Mouse (Mus musculus): ENCODE results near the gene Kcnip1. TPM values are rescaled to one million over a fixed set of nuclear protein-coding genes. Genes with fewer than 3 reads are reported as not detected.
A peak's percentile ranks its signal among the peaks of the same experiment; 100 is the strongest.

Gene Kcnip1
- polyA plus RNA-seq, 1 experiment from 2014 or later: 0.54 TPM

DNA sequence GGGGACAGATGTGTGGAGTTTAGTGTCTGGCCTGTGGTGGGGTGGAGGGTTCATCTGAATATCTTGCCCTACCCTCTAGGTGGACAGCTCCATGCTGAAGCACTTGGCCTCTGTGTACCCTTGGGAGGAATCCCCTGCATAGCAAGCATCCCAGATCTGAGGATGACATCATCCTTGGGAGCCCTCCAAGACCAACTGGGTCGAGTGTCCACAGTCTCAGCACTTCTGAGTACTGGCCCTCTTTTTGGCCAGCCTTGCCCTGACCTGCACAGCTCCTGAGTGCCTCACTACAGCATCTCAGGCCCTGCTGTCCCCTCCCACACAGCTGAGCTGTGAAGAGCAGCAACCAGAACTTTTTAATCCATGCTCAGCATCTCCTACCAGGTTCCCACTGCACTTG, 193.0 kb downstream of the Kcnip1 start:
- Histone ChIP-seq H3K4me2 (no peak overlapping the region), H3K36me3 (no peaks in the 10 kb centered on the region), H3K9me3 (replicated peaks) (no peaks in the 10 kb centered on the region), H3K4me3 (no peak overlapping the region), H3K27me3 (replicated peaks) (no peaks in the 10 kb centered on the region; the same call in 1 of the 2 replicates), H3K9ac (no peak overlapping the region), H3K4me1 (replicated peaks) (no peaks in the 10 kb centered on the region), H3K27ac (ENCODE audit: poor library complexity, severe bottlenecking) (no peak overlapping the region)
- peak; percentile 45; the same call in 1 of the 2 replicates for ATAC-seq (ENCODE audit: insufficient number of reproducible peaks, low FRiP score)
- WGBS: 22% methylated on average over 1 of the region's 1 CpGs

DNA sequence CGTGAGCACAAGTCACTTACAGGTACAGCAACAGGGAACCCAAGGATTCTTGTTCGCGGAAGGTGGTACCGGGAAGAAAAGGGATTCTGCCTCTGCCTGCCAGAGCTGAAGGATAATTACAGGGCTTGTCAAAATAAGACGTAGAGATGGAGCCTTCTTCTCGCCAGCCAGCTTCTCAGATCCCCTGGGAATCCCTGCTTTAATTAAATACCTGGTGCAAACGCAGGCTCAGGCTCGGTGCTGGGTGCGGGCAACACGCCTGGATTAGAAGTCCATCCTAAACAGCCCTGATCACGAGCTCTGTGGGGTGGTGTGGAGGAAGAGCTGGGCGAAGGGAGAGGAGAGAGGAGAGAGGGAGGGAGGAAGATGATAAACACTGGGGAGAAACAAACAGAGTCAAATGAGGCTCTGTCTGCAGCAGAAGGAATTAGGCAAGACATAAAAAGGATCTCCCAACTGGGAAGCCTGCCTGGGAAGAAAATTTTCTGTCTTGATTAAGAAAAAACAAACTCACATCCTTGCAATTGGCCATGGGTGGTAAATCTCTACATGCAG, 194.8 kb downstream of the Kcnip1 start:
- no peak overlapping the region for H3K4me3 ChIP-seq
- no peak overlapping the region for H3K4me2 ChIP-seq
- H3K9me3 ChIP-seq (replicated peaks): no peaks in the 10 kb centered on the region
- no peak for ATAC-seq (ENCODE audit: insufficient number of reproducible peaks, low FRiP score)
- no peak overlapping the region for H3K9ac ChIP-seq
- no peaks in the 10 kb centered on the region; the same call in 1 of the 2 replicates for H3K27me3 ChIP-seq (replicated peaks)
- H3K27ac ChIP-seq (ENCODE audit: poor library complexity, severe bottlenecking): no peak overlapping the region
- 57% methylated on average over 12 of the region's 12 CpGs for WGBS
- H3K36me3 ChIP-seq: no peaks in the 10 kb centered on the region
- no peaks in the 10 kb centered on the region for H3K4me1 ChIP-seq (replicated peaks)

DNA sequence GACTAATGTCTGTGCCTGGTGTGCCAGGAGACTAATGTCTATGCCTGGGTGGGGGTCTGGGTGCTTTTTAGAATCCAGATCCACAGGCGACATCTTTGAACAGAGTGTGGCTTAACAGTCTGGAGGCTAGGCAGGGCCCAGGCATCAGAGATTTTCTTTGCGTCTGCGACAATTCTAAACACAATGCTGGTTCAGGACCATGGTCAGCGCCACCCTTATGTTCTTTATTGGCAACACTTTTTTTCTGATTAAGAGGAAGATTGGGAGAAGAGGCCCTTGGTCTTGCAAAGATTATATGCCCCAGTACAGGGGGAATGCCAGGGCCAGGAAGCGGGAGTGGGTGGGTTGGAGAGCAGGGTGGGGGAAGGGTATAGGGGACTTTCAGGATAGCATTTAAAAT, 205.6 kb downstream of the Kcnip1 start:
- no peak overlapping the region for H3K4me2 ChIP-seq
- WGBS: 21% methylated on average over 5 of the region's 5 CpGs
- no peaks in the 10 kb centered on the region for H3K36me3 ChIP-seq
- no peaks in the 10 kb centered on the region for H3K4me1 ChIP-seq (replicated peaks)
- H3K9ac ChIP-seq: no peak overlapping the region
- no peak for ATAC-seq (ENCODE audit: insufficient number of reproducible peaks, low FRiP score)
- peaks cover 16% of the 10 kb centered on the region; the same call in 1 of the 2 replicates for H3K27me3 ChIP-seq (replicated peaks)
- H3K4me3 ChIP-seq: no peak overlapping the region
- H3K27ac ChIP-seq (ENCODE audit: poor library complexity, severe bottlenecking): no peak overlapping the region
- H3K9me3 ChIP-seq (replicated peaks): no peaks in the 10 kb centered on the region

DNA sequence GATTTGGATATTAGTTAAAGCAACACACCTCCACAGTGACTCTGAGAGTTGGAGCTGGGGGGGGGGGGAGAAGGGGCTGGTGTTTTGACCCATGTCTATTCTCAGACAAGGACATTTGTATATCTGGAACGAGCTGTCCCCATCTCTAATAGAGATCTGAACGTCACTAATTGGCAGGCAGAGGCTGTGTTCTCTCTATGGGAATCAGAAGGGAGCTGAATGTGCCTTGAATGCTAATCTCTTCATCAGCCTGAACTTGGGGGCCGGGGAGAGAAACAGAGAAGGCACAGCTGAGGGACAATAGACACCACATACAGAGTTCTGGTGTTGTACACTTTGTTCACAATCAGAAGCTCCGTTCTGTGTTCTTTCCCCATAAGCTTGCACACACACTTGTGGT, 206.4 kb downstream of the Kcnip1 start:
- ATAC-seq (ENCODE audit: insufficient number of reproducible peaks, low FRiP score): no peak
- Histone ChIP-seq H3K4me3 (no peak overlapping the region), H3K36me3 (no peaks in the 10 kb centered on the region), H3K4me2 (no peak overlapping the region), H3K9ac (no peak overlapping the region), H3K27ac (ENCODE audit: poor library complexity, severe bottlenecking) (no peak overlapping the region), H3K4me1 (replicated peaks) (no peaks in the 10 kb centered on the region), H3K9me3 (replicated peaks) (no peaks in the 10 kb centered on the region), H3K27me3 (replicated peaks) (peaks cover 23% of the 10 kb centered on the region)
- 79% methylated on average over 4 of the region's 4 CpGs for WGBS

DNA sequence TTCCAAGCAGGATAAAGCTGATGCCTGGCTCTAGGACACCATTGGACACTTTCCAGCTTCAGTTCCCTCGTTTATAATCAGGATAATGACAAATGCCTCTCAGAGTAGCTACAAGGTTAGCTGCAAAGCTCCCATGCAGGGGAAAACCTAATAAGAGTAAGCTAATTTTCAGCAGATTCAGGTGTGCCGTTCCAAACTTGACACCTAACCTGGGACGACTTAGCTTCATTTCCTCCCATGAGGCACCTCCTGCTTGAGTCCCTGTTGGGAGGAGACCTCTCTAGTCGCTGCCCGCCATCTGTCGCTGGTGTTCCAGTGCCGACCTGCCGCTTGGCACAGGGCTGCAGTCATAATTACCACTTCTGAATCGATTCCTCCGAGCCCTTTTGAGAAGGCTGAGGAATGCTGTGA, 211.4 kb downstream of the Kcnip1 start:
- H3K36me3 ChIP-seq: no peaks in the 10 kb centered on the region
- no peaks in the 10 kb centered on the region for H3K4me1 ChIP-seq (replicated peaks)
- H3K9ac ChIP-seq: no peak overlapping the region
- no peak overlapping the region for H3K4me3 ChIP-seq
- no peak for ATAC-seq (ENCODE audit: insufficient number of reproducible peaks, low FRiP score)
- H3K9me3 ChIP-seq (replicated peaks): no peaks in the 10 kb centered on the region
- no peak overlapping the region for H3K27ac ChIP-seq (ENCODE audit: poor library complexity, severe bottlenecking)
- 33% methylated on average over 10 of the region's 10 CpGs for WGBS
- H3K27me3 ChIP-seq (replicated peaks): peaks cover 43% of the 10 kb centered on the region
- no peak overlapping the region for H3K4me2 ChIP-seq

DNA sequence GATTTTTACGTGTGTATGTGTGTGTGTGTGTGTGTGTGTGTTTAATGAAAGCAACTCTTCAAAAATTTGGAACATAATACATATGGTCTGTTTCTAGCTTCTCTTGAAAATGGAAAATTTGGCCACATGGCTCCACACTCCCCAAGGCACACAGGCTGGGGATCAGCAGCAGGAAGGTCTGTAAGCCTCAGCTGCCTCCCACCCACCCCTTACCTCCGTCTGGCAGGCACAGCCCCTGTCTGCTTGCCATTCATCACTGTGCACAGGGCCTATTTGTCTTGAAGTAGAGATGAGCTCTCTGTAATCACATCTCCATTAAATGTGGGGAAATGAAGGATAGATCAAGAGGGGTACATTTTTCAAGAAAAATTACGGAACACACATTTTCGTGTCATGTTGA, 212.7 kb downstream of the Kcnip1 start:
- Histone ChIP-seq H3K36me3 (no peaks in the 10 kb centered on the region), H3K9ac (no peak overlapping the region), H3K9me3 (replicated peaks) (no peaks in the 10 kb centered on the region), H3K27ac (ENCODE audit: poor library complexity, severe bottlenecking) (no peak overlapping the region), H3K4me3 (no peak overlapping the region), H3K4me2 (no peak overlapping the region), H3K4me1 (replicated peaks) (no peaks in the 10 kb centered on the region), H3K27me3 (replicated peaks) (peaks cover 43% of the 10 kb centered on the region)
- WGBS: 62% methylated on average over 4 of the region's 4 CpGs
- no peak for ATAC-seq (ENCODE audit: insufficient number of reproducible peaks, low FRiP score)

DNA sequence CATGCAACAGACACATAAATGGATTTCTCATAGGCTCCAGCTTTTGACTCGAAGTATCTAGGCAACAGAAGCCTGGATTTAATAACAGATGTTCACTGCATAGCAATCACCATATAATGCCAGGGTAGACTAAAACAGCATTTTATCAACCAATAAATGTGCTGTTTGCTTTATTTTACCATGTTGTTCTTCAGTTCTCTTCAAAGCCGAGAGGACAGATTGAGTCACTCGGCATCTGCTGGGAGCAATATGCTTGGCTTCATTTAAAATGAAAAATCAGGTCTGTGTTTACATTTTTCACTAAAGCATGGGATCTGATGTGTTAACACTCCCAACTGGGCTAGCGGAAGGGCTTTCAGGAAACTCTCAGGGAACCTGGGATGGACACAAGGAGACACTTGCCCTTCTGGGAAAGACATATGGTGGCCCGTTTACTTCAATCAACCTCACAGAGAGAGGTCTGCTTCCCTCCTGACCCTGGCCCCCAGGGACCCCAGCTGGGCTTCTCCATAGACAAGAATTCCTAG, 220.3 kb downstream of the Kcnip1 start:
- no peak overlapping the region for H3K9ac ChIP-seq
- H3K9me3 ChIP-seq (replicated peaks): no peaks in the 10 kb centered on the region
- H3K4me3 ChIP-seq: no peak overlapping the region
- H3K4me1 ChIP-seq (replicated peaks): peaks cover 13% of the 10 kb centered on the region
- no peaks in the 10 kb centered on the region for H3K36me3 ChIP-seq
- no peak overlapping the region for H3K27ac ChIP-seq (ENCODE audit: poor library complexity, severe bottlenecking)
- 0 out of 2 replicates have a peak, but pooled peaks cover 4% of the 10 kb centered on the region for H3K27me3 ChIP-seq (replicated peaks)
- no peak for ATAC-seq (ENCODE audit: insufficient number of reproducible peaks, low FRiP score)
- WGBS: 58% methylated on average over 5 of the region's 5 CpGs
- no peak overlapping the region for H3K4me2 ChIP-seq

DNA sequence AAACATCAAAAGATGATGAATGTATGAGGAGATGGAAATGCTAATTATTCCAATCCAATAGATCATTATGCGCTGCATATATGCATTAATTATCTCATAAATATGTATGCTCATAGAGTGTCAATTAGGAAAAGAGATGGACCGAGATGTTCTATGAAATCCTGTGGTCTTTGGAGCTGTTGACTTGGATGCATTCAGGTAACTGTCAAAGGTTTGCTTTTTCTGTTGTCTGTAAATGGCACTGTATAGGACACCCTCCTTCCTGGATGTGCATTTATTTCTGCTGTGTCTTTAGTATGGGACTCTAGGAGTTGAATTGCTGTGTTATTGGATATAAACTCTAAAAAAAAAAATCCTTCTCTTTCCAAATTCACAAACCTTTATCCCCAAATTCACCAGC, 220.9 kb downstream of the Kcnip1 start:
- H3K9me3 ChIP-seq (replicated peaks): no peaks in the 10 kb centered on the region
- no peak overlapping the region for H3K9ac ChIP-seq
- ATAC-seq (ENCODE audit: insufficient number of reproducible peaks, low FRiP score): no peak
- H3K4me2 ChIP-seq: no peak overlapping the region
- no peaks in the 10 kb centered on the region for H3K36me3 ChIP-seq
- H3K27me3 ChIP-seq (replicated peaks): 0 out of 2 replicates have a peak, but pooled peaks cover 4% of the 10 kb centered on the region
- no peak overlapping the region for H3K4me3 ChIP-seq
- 86% methylated on average over 2 of the region's 2 CpGs for WGBS
- H3K4me1 ChIP-seq (replicated peaks): peaks cover 19% of the 10 kb centered on the region
- no peak overlapping the region for H3K27ac ChIP-seq (ENCODE audit: poor library complexity, severe bottlenecking)

DNA sequence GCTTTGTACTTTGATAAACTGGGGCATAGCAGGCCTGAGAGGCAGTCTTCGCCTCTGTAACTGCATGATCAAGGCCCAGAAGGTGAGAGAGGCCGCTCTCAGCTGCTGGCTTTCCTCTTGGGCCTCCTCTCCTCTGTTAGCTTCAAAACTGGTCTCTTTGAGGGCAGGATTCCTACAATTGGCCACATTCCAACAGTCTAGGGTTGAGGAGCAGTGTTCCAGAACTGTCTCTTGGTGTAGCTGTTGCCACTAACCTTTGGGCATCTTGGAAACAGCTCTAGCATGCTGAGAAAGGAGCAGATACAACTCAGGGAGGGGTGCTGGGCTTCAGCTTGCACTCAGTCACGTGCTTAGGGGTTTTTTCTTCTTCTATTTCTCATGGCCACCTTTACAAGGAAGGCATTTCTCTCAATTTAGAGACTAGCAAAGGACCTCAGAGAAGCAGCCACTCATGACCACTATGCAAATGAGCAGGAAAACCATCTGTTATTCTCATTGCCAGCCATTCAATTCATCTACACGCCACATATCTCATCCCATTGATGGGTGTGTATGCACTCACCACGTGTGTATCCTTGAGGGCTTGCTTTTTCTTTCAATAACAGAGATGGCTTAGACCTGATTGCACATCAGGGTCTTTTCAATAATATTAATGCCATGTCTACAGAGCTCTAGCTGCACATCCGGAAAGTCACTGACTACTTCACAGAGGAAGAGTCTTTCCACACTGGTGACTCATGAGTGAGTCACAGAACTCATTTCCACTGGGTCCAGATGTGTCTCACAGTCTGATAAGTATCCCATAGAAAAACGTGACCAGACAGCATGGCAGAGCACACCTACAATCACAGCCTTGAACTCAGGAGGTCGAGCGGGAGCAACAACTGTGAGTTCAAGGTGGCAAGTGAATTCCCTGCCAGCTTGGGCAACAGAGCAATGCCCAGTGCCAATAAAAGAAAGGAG, 225.7 kb downstream of the Kcnip1 start:
- 67% methylated on average over 9 of the region's 9 CpGs for WGBS
- ATAC-seq (ENCODE audit: insufficient number of reproducible peaks, low FRiP score): no peak
- H3K27me3 ChIP-seq (replicated peaks): 0 out of 2 replicates have a peak, but pooled peaks cover 11% of the 10 kb centered on the region

DNA sequence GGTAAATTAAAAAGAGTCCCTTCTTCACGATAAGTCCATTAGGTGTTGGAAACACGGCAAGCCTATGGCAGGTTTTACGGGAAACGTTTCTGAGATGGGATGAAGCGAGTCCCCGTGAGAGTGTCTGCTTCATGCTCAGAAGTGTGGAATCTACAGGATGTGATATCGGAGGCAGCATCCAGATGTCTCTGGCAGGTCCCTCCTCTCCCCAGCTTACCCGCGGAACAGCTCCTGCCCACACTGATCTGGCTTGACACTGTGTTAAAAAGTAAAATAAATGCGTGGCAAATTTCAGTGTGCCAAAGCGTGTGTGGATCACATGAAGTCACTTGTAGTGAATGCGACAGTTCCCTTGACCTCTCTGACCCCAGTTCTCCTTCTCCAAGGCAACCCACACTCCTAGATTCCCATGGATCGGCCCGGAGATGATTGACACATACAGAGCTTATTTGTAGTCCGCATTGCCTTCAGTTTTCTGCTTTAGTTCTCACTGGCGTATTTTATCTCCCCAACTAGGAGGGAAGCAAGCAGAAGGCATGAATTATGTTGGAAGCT, 231.7 kb downstream of the Kcnip1 start:
- H3K27ac ChIP-seq (ENCODE audit: poor library complexity, severe bottlenecking): no peak overlapping the region
- H3K4me2 ChIP-seq: no peak overlapping the region
- no peak overlapping the region for H3K9ac ChIP-seq
- H3K36me3 ChIP-seq: no peaks in the 10 kb centered on the region
- H3K9me3 ChIP-seq (replicated peaks): no peaks in the 10 kb centered on the region
- 0 out of 2 replicates have a peak, but pooled peaks cover 12% of the 10 kb centered on the region for H3K27me3 ChIP-seq (replicated peaks)
- 70% methylated on average over 16 of the region's 16 CpGs for whole genome bisulfite sequencing
- H3K4me3 ChIP-seq: no peak overlapping the region
- no peaks in the 10 kb centered on the region for H3K4me1 ChIP-seq (replicated peaks)
- ATAC-seq (ENCODE audit: insufficient number of reproducible peaks, low FRiP score): no peak

More for the DNA sequence above, 225.7 kb downstream of the Kcnip1 start:
- Histone ChIP-seq H3K4me1 (replicated peaks) (peaks cover 22% of the 10 kb centered on the region), H3K27ac (ENCODE audit: poor library complexity, severe bottlenecking) (no peak overlapping the region), H3K9me3 (replicated peaks) (no peaks in the 10 kb centered on the region), H3K9ac (no peak overlapping the region), H3K4me2 (no peak overlapping the region), H3K36me3 (no peaks in the 10 kb centered on the region), H3K4me3 (no peak overlapping the region)

DNA sequence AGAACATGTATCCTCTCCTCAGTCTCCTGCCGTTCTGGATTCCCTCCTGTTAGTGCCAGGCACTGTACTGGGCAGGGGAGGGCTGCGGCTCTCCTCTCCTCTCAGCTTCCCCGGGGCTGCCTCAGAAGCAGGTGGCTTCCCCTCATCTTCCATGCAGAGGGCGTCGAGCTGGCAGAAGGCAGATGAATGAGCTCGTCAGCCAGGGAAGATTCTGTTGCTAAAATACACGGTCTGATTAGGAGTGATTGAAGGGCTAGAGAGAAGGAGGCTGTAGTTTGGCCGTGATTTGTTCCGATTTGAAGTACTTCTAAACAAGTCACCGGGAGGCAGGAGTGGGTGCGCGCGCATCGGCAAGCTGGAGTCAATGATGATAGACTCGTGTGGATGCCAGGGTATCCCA, 236.3 kb downstream of the Kcnip1 start:
- Histone ChIP-seq H3K36me3 (no peaks in the 10 kb centered on the region), H3K27ac (ENCODE audit: poor library complexity, severe bottlenecking) (no peak overlapping the region), H3K27me3 (replicated peaks) (0 out of 2 replicates have a peak, but pooled peaks cover 6% of the 10 kb centered on the region), H3K4me2 (no peak overlapping the region), H3K4me1 (replicated peaks) (no peaks in the 10 kb centered on the region), H3K9ac (no peak overlapping the region), H3K9me3 (replicated peaks) (no peaks in the 10 kb centered on the region), H3K4me3 (no peak overlapping the region)
- 75% methylated on average over 15 of the region's 15 CpGs for WGBS
- no peak for ATAC-seq (ENCODE audit: insufficient number of reproducible peaks, low FRiP score)

Data from heart, embryonic 12.5 days (tissue).